Mouse (Mus musculus) naive thymus-derived CD4-positive, alpha-beta T cell, adult 2 months (primary cell): Measurements from ENCODE around the gene Mturn.

Experiments
- DNase-seq: peaks from one replicate; pipeline ENCODE4 v3.0.0-alpha.2; 2011; ENCODE audit warnings: low read depth

The Mturn gene

GRCm38 (mm10) chr6:54729451-54730105, 48.2 kb downstream of the Mturn start:
- no peak for DNase-seq

- no peak for DNase-seq
These were observed 50.3 kb downstream of the Mturn start for GRCm38 (mm10) chr6:54731726-54732125.

GRCm38 (mm10) chr6:54732721-54733120, 51.3 kb downstream of the Mturn start:
- DNase-seq: no peak

- DNase-seq: peak; percentile 72
These were observed 54.7 kb downstream of the Mturn start for GRCm38 (mm10) chr6:54736126-54736525.

GRCm38 (mm10) chr6:54737255-54737654, 55.8 kb downstream of the Mturn start:
- DNase-seq: no peak

GRCm38 (mm10) chr6:54737684-54738083, 56.3 kb downstream of the Mturn start:
- DNase-seq: peak; percentile 87

- no peak for DNase-seq
These were observed 67.6 kb downstream of the Mturn start for GRCm38 (mm10) chr6:54749056-54749455.

- DNase-seq: no peak
These were observed 70.2 kb downstream of the Mturn start for GRCm38 (mm10) chr6:54751621-54752020.

GRCm38 (mm10) chr6:54752076-54752475, 70.7 kb downstream of the Mturn start:
- DNase-seq: peak; percentile 33
